Mouse (Mus musculus): ENCODE data around the gene Cdk2.
A peak's percentile ranks its signal among the peaks of the same experiment; 100 is the strongest.
"Not testable (repeated sequence)": the region's sequence is repeated elsewhere in the genome, so short reads cannot be mapped to it uniquely, and the experiment has no call there.

Gene Cdk2

DNA sequence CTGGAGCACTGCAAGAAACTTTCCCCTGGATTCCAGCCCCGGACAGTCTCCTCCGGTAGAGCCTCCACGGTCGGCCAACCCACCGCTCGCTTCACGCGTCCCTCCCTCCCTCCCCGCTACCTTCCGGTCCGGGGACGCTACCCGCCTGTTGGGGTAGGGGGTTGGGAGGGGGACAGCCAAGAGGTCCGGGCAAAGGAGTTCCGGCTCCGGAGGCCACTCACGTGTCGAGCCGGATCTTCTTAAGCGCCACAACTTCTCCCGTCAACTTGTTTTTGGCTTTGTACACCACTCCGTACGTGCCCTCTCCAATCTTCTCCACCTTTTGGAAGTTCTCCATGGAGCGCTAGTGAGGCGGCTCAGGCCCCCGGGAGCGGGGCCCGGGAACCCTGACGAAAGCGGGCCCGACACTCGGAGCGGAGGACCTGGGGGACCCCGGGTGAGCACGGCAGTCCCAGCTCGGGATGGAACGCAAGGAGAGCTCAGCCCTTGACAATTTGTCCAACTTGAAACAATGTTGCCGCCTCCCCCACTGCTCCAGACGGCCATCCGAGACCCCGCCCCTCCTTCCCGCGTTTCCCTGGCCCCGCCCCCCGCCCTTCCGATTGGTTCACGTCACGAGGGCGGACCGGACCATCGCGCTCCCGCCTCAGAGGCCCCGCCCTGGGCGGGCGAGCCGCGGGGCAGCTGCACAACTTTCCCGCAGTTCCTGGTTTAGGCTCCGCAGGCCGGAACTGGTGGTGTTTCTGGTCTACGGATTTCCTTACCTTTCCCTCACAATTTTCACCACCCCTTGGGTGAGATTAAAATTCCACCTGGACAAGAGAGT lies at the start of gene Cdk2:
Gene Cdk2 (minus strand): TSS at position 541 of the 826 bp plus-strand sequence.
- peak; percentile 79 to 85 for DNase-seq

DNA sequence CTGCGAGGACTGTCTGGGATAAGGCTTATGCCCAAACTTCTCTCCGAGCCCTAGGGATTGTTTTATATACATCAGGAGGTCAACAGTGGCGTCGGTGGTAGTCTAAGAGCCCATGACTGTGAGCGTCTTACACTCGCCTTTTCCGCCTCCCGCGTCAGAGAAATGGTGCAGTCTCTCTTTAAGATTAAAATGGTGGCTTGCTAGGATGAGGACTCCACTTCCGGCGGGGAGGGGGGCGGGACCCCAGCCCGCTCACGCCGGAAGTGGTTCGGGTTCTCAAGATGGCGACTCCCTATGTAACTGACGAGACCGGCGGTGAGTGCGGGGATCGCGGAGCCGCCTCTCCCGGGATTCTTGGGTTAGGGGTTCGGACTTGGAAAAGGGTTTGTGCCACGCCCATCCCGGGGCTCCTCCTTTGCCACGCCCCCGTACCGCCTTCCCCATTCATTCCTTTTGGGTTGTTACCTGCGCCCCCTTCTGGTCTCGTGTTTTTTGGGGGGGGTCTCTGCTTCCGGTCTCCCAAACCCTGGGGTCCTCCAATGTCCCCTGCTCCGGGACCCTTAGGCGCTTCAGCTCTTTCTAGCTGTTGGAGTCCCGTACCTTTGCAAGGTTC lies 43.5 kb upstream of the Cdk2 start:
- peak; percentile 76 to 78 for DNase-seq

DNA sequence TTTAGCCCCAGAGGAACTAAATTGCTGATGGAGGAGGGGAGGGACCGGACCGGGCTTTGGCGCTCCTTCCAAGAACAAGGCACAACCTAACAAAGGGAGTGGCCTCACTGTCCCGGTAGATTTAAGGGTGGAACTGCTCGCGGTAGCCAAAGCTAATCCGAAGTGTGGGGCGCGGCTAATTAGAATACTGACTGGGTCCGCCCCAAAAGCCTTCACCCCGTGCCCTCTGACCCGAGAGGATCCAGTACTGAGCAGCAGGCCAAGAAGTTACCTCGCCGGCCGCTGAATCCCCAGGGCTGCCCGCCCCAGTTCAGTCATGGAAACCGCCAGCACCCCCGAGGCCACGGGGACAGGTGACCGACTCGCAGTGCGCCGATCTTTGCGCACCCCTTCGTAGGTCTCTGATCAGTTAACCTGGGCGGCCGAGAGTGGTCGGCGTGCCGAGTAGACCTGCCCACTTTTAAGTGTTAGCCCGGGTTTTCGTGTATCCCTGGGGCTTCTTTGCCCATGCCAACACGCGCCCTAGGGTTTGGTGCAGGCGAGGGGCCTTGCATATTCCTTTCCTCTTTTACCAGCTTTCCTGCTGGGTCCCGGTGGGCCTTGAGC lies 42.9 kb upstream of the Cdk2 start, which contains the start of gene Pym1:
Gene Pym1 (plus strand): TSS at position 244 of the 606 bp plus-strand sequence.
- peak; percentile 51 to 56 for DNase-seq

DNA sequence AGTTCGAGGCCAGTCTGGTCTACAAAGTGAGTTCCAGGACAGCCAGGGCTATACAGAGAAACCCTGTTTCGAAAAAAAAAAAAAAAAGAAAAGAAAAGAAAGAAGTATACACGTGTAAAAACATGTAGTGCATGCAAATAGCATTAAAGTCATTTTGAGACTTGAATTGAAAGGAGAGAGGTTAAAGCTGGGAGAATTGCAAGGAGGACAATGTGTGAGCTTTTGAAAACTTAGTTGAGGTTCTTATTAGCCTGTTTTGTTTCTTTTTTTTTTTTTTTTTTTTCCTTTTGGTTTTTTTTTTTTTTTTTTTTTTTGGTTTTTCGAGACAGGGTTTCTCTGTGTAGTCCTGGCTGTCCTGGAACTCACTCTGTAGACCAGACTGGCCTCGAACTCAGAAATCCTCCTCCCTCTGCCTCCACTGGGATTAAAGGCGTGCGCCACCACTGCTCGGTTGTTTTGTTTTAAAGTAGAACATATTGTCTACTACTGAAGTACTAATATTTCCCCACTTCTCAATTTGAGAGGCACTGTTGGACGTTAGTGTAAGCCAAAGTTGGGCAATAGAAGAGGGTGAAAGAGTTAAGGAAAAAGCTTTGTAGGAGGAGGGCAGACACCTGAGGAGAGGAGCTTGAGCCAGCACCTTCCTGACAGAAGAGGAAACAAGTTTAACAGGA lies 42.3 kb upstream of the Cdk2 start:
- DNase-seq, result no peak

DNA sequence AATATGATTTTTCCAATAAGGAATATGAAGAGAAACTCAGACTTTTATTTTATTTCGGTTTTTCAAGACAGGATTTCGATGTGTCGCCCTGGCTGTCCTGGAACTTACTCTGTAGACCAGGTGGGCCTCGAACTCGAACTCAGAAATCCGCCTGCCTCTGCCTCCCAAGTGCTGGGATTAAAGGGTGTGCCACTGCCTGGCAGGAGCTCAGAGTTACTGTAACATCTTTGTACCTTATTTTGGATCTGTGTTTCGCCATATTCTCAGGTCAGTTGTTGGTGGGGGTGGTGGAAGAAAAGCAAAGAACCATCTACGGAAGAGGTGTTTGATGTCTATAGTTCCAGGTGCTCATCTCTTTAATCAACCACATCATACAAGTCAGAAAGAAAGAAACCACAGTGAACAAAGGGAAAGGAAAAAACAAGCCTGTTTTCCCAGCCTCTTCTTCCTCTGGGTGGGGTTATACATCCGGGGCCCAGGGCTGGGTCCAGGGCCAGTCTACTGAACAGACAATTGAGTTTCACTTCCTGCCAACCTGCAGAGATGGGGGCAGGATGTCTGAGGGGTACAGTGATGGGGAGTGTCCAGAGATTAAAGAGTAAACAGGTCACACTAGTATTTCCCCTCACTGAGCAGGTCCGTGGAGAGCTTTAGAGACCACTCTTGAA lies 41.2 kb upstream of the Cdk2 start:
- DNase-seq, result no peak

DNA sequence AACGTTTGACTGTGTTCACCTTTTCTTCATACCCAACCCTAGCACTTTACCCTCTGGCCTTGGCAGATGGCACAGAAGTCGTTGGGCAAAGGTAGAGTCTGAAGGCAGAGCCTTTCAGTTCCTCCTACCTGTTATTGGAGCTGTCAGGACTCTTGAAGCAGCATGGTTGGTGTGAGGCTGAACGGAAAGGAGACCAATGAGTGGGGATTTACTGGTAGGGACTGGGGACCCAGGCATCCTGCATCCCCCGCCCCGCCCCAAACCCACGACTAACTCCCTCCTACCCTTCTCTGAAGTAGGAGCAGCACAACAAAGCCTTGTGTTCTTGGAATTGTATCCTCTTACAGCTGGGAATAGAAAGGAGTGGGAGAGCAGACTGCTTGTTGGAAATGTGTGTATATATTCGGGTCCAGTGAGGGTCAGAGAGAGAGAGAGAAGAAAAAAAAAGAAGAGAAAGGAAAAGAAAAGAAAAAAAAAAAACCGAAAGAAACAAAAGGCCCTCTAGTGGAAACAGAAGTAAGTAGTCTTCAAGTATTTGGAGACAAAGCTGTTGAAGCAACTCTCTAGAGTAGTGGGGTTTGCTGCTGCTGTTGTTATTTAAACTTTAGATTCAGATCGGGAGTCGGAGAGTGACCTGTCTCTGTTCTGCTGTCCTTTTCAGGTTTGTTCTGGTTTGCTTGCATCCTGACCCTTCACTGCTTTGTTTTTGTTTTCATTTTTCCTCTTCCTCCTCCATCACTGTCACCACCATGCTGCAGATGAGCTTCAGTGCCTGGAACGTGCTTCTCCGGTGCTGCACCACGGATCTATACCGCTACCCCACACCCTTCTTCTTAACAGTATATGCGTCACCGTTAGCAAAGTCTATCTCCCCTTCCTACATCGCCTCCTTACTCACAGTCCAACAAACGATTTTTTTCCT lies 40.1 kb upstream of the Cdk2 start, which contains the start of gene Dgka:
Gene Dgka (minus strand): TSS at position 176 of the 922 bp plus-strand sequence.
- no peak for DNase-seq

DNA sequence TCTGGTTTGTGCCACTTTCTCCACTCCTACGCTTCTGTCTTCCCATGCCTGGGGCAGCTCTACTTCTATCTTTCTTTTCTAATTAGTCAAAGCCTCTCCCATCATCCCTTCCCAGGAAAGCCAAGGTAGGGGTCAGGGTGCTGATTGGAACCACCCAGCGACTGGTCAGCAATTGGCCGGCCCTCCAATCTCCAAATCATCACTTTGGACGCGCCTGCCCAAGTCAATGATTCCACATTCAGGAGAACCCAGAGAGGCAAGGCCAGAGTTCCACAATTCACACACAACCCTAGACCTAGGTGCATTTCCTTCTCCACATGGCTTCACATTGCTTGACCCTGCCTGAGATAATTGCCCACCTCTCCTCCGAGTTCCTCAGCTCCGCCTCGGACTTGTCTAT lies 39.4 kb upstream of the Cdk2 start:
- no peak for DNase-seq

DNA sequence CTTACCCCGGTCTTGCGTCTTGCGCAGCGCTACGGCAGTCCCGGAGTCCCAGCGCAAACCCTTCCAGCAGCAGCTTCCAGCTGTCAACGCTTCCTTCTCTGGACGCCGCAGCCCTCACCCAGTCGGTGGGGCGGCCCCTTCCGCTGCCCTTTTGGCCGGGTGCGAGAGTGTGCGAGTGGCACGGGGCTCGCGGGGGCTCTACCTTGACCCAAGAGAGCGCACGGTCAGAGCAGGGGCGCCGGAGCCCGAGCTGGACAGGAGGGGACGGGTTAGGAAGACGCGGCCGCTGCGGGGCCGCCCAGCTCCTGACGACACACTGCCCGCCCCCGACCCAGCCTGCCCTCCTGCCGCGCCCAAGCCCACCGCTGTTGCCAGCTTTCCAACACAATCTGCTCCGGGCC lies 39.0 kb upstream of the Cdk2 start:
- peak; percentile 37 to 39 for DNase-seq

DNA sequence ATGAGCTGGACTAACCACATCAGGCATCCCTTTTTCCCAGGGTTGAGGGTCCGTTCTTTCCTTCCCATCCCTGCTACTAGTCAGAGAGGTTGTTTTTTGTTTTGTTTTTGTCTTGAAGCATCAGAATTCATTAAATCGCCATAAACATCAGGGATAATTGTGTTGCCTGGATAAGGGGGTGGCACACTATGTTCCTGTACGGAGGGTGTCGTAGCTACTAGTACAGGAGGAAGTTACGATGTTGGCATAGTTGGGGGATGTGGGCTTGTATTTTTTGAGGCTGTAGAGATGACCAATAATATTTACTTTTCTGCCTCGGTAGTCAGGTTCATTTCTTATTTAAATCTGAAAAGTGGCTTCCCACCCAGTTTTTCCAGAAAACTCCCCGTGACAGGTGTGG lies 38.4 kb upstream of the Cdk2 start:
- no peak for DNase-seq

DNA sequence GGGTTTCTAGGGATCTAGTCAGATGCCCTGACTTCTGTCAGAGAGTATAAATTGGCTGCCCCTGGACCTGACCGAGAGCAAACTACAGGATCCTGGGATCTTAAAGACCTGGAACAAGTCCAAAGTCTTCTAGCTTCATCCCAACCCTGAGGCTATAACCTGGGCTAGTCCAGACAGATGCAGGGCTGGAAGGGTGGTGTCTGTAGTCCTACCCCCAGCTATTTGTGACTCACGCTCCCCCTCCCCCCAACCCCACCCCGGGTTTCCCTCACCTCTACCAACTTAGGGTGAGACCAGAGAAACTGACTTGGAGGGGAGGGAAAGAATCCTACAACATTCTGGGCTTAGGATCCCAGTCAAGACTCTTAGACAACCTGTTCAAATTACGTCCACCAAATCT lies 37.8 kb upstream of the Cdk2 start:
- DNase-seq, result no peak

DNA sequence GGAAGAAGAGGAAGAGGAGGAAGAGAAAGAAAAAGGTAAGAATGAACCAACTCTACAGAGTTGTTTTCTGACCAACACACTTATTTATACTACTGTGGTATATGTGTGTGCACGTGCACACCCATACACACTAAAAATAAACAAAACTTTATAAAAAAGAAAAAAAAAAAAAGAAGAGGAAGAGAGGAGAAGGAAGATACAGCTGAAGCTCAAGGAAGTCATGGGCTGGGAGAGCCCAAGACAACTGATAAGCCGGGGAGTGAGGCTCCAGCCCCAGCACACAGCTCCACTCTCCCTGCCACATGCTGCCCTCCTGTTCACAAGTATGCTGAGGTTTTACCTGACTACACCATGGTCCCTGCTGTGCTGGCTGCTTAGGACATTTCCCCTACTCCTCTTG lies 35.5 kb upstream of the Cdk2 start:
- no peak for DNase-seq

DNA sequence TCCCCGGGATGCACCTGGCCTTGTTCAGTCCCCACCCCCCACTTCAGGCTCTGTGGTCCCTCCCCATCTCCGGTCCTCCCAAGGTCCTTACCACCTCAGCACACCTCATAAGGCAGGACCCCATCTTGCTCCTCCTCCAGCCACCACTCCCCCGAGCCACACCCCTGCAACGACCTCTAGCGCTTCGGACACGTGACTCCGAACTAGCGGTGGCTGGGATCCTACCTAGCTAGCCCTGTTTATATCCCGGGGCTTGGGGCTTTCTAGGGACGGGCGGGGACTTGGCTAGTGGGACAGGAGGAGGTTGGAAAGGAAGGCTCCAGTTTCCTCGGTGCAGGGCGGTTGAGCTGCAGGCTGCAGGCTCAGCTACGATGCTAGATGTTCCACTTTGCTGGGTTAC lies 32.6 kb upstream of the Cdk2 start:
- no peak for DNase-seq

DNA sequence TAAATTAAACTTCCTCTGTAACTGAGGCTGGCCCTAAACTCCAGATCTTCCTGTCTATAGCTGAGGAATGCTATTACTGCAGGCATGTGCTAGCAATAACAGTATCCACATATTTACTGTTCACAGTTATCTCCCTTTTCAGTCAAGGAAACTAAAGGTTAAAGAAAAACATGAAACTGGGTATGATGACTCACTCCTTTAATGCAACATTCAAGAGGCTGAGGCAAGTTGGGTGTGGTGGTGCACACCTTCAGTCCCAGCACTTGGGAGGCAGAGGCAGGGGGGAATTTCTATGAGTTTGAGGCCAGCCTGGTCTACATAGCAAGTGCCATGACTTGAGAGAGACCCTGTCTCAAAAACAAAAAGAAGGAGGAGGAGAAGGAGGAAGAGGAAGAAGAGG lies 27.2 kb upstream of the Cdk2 start:
- no peak for DNase-seq

DNA sequence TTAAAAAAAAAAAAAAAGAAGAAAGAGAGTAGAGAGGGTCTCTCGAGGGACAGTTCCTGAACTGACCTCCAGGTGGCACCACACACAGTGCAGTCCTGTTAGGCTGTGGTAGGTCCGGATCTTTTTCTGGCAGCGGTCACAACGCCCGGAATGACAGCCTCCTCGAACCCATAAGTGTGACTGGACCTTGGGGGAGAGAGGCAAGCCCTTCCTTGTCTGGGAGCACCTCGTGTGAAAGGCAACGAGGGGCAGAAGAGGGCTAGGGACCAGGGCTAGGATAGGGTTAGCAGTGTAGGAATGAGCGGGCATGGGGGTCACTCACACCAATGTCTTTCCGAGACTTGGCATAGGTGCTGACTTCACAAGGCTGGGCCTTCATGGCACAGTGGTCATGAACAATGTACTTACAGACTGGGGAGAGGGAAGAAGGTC lies 26.2 kb upstream of the Cdk2 start:
- peak; percentile 79 to 80 for DNase-seq

DNA sequence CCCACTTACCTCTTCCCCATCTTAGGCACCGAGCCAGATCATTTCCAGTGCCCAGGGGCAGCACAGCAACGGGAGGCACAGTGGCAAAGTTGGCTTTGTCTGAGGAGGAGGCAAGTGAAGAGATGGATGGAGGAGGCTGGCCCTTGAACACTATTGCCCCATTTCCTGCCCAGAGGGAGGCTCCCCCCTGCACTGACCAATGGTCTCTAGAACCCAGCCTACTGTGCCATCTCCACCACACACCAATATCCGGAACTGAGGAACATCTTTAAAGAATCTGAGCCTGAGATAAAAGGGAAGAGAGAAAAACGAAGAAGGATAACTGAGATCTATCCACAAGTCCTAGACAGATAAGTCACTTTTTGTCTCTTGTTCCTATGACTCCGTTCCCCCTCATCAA lies 23.2 kb upstream of the Cdk2 start:
- DNase-seq, result no peak

DNA sequence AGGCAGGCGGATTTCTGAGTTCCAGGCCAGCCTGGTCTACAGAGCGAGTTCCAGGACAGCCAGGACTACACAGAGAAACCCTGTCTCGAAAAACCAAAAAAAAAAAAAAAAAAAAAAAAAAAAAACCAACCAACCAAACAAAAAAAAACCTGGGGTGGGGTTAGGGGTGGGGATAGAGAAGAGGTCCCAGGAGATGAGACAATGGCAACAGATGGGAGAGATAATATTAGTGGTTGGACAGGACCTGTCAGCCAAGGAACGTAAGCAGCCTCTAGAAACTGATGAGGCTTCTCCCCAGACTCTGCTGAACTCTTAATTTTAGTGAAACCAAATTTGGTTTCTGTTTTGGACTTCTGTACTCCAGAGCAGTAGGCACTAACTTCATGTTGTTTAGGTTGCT lies 20.6 kb upstream of the Cdk2 start:
- not testable (repeated sequence) for DNase-seq

DNA sequence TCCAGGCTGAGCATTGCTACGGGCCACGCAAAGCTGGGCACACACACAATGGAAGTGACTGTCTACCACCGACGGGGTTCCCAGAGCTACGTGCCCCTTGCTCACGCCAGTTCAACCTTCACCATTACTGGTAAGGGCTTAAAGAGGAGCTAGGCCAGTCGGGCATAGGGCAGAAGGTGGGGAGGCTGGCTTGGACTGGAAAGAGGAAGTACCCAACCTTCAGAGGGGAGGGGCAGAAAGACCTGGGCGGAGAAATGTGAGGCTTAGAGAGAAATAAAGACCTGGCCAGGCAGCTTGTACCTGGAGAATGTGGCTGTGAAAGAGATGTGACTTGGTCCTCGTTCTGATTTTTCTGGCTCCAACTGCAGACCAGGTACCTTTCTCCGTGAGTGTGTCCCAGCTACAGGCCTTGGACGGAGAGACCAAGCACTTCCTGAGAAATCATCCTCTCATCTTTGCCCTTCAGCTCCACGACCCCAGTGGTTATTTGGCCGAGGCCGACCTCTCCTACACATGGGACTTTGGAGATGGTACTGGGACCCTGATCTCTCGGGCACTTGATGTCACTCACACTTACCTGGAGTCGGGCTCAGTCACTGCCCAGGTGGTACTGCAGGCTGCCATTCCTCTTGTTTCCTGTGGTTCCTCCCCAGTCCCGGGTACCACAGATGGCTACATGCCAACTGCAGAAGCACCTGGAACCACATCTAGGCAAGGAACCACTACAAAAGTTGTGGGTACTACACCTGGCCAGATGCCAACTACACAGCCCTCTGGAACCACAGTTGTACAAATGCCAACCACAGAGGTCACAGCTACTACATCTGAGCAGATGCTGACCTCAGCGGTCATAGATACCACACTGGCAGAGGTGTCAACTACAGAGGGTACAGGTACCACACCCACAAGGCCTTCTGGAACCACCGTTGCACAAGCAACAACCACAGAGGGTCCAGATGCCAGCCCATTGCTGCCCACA lies 11.0 kb upstream of the Cdk2 start:
- DNase-seq, result no peak

DNA sequence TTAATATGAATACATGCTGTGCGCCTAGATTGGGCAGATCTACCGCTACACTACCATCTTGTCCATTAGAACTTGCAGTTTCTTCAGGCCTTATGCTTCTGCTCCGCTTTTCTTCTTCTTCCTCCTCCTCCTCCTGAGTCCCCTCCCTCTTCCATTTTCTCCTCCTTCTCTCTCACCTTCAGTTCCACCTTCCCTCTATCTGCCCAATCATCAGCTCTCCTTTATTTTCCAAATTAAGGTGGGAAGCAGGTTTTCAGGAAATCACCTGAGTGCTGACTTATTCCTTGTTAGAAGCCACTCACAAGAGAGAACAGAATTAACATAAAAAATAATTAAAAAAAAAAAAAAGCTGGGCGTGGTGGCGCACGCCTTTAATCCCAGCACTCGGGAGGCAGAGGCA lies 6.5 kb upstream of the Cdk2 start:
- DNase-seq, result not testable (repeated sequence)

DNA sequence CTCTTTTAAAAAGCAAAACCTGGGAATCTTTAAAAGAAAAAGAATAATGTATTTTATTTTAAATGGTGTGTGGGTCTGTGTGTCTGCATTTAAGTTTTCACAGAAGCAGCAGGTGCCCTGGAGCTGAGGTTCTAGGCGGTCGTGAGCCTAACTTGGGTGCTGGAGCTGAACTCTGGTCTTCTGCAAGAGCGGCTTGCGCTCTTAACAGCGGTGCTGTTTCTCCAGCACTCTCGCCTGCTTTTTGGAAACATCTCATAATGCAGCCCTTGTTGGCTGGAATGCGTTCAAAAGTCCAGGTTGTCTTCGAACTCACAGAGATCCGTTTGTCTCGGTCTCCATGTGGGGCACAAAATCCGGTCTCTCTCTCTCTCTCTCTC lies 474 bp upstream of the Cdk2 start:
- DNase-seq, result peak in 1 of 2 experiments; percentile 8

DNA sequence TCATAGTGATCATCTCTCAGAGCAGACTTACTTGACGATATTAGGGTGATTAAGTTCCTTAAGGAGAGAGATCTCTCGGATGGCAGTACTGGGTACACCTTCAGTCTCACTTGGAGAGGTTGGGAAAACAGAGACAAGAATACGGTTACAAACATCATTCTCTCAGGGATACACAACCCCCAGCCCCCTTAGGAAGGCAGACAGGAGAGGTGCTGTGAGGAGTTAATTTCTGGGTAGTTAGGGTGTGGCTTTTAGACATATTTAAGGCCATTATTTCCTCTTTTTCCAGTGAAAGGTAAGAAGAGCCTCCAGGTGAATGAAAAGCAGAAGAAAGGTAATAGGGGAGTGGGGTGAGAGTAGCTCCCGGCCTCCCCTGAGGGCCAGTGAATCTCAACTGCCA lies 936 bp downstream of the Cdk2 start, which contains the start of gene Pmel:
Gene Pmel (plus strand): TSS at position 301 of the 400 bp plus-strand sequence.
- DNase-seq, result no peak

Data from cerebellum, postnatal 36 days (tissue).